Mouse (Mus musculus): ENCODE data around the gene Med19.
A peak's percentile ranks its signal among the peaks of the same experiment; 100 is the strongest.
"Not testable (repeated sequence)": the region's sequence is repeated elsewhere in the genome, so short reads cannot be mapped to it uniquely, and the experiment has no call there.

Med19 gene

GRCm38 (mm10) chr2:84666081-84666480 is 12.1 kb upstream of the Med19 start:
- DNase-seq (ENCODE audit: extremely low spot score) = no peak

- no peak for DNase-seq (ENCODE audit: extremely low spot score)
Observed at GRCm38 (mm10) chr2:84669828-84670568, 8.2 kb upstream of the Med19 start.

GRCm38 (mm10) chr2:84670569-84670933 is 7.7 kb upstream of the Med19 start, which contains the start of gene Selenoh:
Selenoh (minus strand) TSS chr2:84670770.
- DNase-seq (ENCODE audit: extremely low spot score) = peak; percentile 94

GRCm38 (mm10) chr2:84671535-84671934 is 6.7 kb upstream of the Med19 start:
- DNase-seq (ENCODE audit: extremely low spot score) = not testable (repeated sequence)

- DNase-seq (ENCODE audit: extremely low spot score) = peak; percentile 72
Observed at GRCm38 (mm10) chr2:84677270-84677967, 783 bp upstream of the Med19 start.

- DNase-seq (ENCODE audit: extremely low spot score) = no peak
Observed at GRCm38 (mm10) chr2:84679016-84679415, 814 bp downstream of the Med19 start, which contains the start of gene Tmx2. Tmx2 (minus strand) TSS chr2:84679140.

GRCm38 (mm10) chr2:84682605-84683183 is 4.5 kb downstream of the Med19 start:
- no peak for DNase-seq (ENCODE audit: extremely low spot score)

GRCm38 (mm10) chr2:84688080-84688844 is 10.1 kb downstream of the Med19 start:
- no peak for DNase-seq (ENCODE audit: extremely low spot score)

- DNase-seq (ENCODE audit: extremely low spot score) = no peak
Observed at GRCm38 (mm10) chr2:84690050-84690449, 11.8 kb downstream of the Med19 start.

- no peak for DNase-seq (ENCODE audit: extremely low spot score)
Observed at GRCm38 (mm10) chr2:84695007-84695695, 16.9 kb downstream of the Med19 start.

- no peak for DNase-seq (ENCODE audit: extremely low spot score)
Observed at GRCm38 (mm10) chr2:84703497-84703896, 25.3 kb downstream of the Med19 start.

GRCm38 (mm10) chr2:84704329-84704728 is 26.1 kb downstream of the Med19 start:
- DNase-seq (ENCODE audit: extremely low spot score) = no peak

GRCm38 (mm10) chr2:84705295-84705694 is 27.1 kb downstream of the Med19 start:
- DNase-seq (ENCODE audit: extremely low spot score) = no peak

GRCm38 (mm10) chr2:84707523-84707922 is 29.3 kb downstream of the Med19 start:
- DNase-seq (ENCODE audit: extremely low spot score) = no peak

- no peak for DNase-seq (ENCODE audit: extremely low spot score)
Observed at GRCm38 (mm10) chr2:84711898-84712297, 33.7 kb downstream of the Med19 start.

- no peak for DNase-seq (ENCODE audit: extremely low spot score)
Observed at GRCm38 (mm10) chr2:84714422-84714810, 36.2 kb downstream of the Med19 start.

GRCm38 (mm10) chr2:84714811-84715561 is 36.8 kb downstream of the Med19 start, which contains the start of gene Zdhhc5:
Zdhhc5 (minus strand) TSS chr2:84715180.
- DNase-seq (ENCODE audit: extremely low spot score) = peak; percentile 100

GRCm38 (mm10) chr2:84715562-84716361 is 37.6 kb downstream of the Med19 start:
- no peak for DNase-seq (ENCODE audit: extremely low spot score)

GRCm38 (mm10) chr2:84716423-84717355 is 38.5 kb downstream of the Med19 start:
- no peak for DNase-seq (ENCODE audit: extremely low spot score)
